Mouse (Mus musculus) stomach, postnatal 0 days (tissue): Measurements from ENCODE around the gene Slc46a2.

ENCODE experiments used
- CTCF ChIP-seq: IDR thresholded peaks from 2 replicates; pipeline ENCODE4 v1.5.1; 2016; ENCODE audit warnings: antibody characterized with exemption, low read depth, mild to moderate bottlenecking, moderate library complexity
- EP300 ChIP-seq: optimal IDR thresholded peaks from 2 replicates; pipeline ENCODE3; 2016; ENCODE audit warnings: antibody characterized with exemption

DNA sequence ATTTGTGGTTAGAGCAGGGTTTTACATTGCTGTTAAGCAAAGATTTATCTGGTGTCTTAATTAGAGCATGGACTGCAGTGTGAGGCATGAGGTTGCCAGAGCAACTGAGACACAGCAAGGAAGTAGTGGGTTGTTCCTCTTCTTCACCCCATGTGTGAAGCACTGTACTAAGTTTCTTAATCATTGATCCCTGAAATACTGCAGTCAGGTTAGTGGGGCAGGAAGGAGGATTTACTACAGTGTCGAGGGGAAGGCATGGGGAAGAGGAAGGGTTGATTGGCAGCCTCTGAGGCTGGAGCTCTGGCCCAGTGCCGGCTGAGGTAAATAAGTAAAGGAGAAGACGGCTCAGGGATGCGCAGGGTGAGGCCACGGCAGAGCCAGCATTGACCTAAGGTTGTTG is 26.8 kb downstream of the Slc46a2 start:
- TF ChIP-seq CTCF (no peak), EP300 (no peak)
